Mouse (Mus musculus) activated CD4-positive, CD25-positive, alpha-beta regulatory T cell, adult 9 weeks (primary cell): ENCODE results near the gene Gm8773. TPM values are rescaled to one million over a fixed set of nuclear protein-coding genes. Genes with fewer than 3 reads are reported as not detected.

ENCODE experiments used
- polyA plus RNA-seq: library from polyadenylated mRNA; unstranded; fragments of 100-300 nt; shearing (Covaris generic); gene quantifications from one replicate; pipeline ENCODE4 v1.2.1, GENCODE M21; 2017

The Gm8773 gene
- not detected for polyA plus RNA-seq

DNA sequence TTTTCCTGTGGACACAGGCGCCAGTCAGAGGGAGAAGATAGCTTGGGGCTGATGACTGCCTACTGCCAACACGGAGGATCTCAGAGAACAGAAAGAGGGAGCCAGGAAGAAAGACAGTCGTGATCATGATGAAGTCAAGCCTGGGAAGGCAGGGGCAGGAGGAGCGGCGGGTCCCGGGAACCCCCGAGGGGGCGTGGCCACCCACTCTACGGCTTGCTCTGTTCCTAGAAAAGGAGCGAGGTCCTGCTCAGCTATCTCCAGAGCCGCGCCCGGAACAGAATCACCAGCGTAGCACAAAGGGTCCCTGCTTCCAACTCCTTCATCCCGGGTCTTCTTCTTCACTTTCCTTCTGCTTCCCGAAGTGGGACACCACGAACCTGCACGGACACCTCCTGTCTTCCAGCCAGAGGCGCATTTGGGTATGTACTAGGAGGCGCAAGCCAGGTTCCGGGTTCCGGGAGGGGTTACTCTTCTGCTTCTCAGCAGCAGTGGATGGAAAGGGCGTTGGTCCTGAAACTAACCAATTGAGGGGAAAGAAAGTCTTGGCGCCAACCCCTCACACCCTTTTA, at the start of gene Gm8773:
Gene Gm8773, plus strand, starts transcription at position 51 of the 569 bp plus-strand sequence.

DNA sequence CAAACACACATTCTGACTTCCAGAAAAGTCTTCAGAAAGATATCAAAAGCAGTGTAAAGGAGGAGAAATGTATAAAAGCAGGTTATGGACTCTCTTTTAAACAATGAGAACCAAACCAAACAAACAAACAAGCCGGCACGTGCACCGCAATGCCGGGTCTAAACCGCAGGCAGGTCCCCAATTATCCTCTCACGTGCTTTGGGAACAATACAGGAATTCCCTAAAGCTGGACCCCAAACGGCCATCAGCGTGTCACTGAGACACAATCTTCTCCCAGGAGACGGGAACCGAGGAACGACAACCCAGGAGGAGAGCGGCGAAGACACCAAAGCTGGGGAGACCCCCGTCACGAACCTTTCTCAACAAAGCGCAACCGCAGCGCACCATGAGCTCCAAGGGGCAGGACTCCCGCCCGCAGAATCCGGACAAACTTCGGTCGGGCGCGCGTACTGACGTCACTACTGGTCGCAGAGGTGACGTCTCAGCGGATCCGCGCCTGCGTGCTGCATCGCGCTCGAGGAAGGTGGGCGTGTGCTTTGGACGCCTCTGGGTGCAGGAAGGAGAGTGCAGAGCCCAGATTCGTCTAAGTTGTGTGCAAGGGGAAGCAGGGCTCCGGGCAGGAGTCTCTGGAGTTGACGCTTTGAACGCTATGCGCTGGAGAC, 14.4 kb upstream of the Gm8773 start, which contains the start of gene Gtpbp10:
Gene Gtpbp10, minus strand, starts transcription at position 460 of the 662 bp plus-strand sequence.

Other genes starting within 250 kb of the Gm8773 start
- 0.82 TPM for gene Cdk14, start 153.5 kb upstream of the Gm8773 start, polyA plus RNA-seq
- not detected for gene 1700015F17Rik, start 94.7 kb upstream of the Gm8773 start, polyA plus RNA-seq
- gene Cldn12, start 58.8 kb upstream of the Gm8773 start, polyA plus RNA-seq = 2.9 TPM
- gene Gtpbp10, start 14.3 kb upstream of the Gm8773 start, polyA plus RNA-seq = 14.1 TPM
- not detected for gene Cfap69, start 90.4 kb downstream of the Gm8773 start, polyA plus RNA-seq
- gene Steap2, start 120.8 kb downstream of the Gm8773 start, polyA plus RNA-seq = not detected
- gene Steap1, start 175.5 kb downstream of the Gm8773 start, polyA plus RNA-seq = not detected